Mouse (Mus musculus): ENCODE measurements at regions not wholly inside any gene's neighbourhood (a gene's known extent, or its start where the extent isn't known, plus 50 kb on each side); places are given as distances from the start of the nearest gene placed in this dataset.

- Histone ChIP-seq H3K27me3 (replicated peaks) (no peaks in the 10 kb centered on the region), H3K4me1 (no peaks in the 10 kb centered on the region), H3K27ac (no peak overlapping the region), H3K9me3 (no peaks in the 10 kb centered on the region), H3K9ac (no peak overlapping the region), H3K36me3 (no peaks in the 10 kb centered on the region), H3K4me2 (no peak overlapping the region), H3K4me3 (replicated peaks) (no peak overlapping the region)
- no peak for ATAC-seq (ENCODE audit: insufficient read depth, low FRiP score, low read depth)
- WGBS: 86% methylated on average over 5 of the region's 5 CpGs
Observed at GRCm38 (mm10) chr13:110542303-110543065, 147.6 kb downstream of the Plk2 start.

DNA sequence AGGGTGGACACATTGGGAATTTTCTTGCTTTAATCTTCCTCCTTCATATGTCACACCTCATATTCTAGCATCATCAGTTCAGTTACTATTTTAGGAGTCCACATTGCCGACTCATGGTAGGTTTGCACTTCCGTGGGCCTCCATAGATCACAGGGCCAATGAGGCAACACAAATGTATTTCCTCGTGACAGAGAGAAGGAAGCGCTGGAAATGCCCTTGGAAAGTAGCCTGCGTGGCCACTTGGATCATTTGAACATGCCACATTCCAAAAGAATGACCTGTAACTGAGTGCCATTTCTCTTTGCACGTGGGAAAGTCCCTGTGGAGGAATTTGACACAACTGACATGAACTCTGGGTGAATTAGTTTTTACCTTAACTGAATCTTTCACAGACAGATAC lies 150.6 kb downstream of the Plk2 start:
- no peak for ATAC-seq (ENCODE audit: insufficient read depth, low FRiP score, low read depth)
- Histone ChIP-seq H3K27me3 (replicated peaks) (no peaks in the 10 kb centered on the region), H3K4me1 (no peaks in the 10 kb centered on the region), H3K36me3 (no peaks in the 10 kb centered on the region), H3K9ac (no peak overlapping the region), H3K27ac (no peak overlapping the region), H3K4me2 (no peak overlapping the region), H3K9me3 (no peaks in the 10 kb centered on the region), H3K4me3 (replicated peaks) (no peak overlapping the region)
- 60% methylated on average over 6 of the region's 6 CpGs for WGBS

DNA sequence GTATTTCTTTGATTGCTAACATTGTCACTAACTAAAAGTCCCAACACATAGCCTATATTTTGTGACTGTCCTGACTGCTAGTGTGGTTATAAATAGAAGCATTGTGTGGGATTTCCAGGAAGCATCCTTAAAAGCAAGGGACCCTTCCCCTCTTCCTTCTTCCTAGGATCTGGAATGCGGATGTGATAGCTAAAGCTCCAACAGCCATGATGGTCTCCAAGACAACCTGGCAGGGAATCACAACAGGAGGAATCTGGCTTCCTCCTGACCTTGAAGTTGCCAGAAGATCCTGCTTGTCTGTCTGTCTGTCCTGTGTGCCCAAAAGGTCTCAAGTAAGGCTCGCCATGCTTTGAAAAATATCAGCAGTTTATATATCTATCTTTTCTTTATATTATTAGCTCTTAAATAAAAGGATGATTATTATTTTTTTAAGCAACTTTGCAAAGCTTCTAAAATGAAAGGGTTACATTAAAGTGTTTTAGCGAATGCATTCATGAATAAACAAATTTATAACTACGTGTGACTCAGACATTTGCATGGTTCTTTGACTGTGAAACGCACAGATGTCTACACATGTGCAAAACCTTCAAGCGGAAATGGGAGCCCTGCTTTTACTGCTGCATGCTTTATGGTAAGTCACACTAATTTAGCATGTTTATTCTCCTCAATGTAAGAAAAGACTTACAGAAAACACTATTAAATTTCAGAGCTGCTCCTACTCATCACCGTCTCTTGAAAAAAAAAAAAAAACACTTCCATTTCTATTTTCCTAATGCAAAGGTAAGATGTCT lies 160.9 kb downstream of the Plk2 start:
- Histone ChIP-seq H3K4me1 (no peaks in the 10 kb centered on the region), H3K9me3 (no peaks in the 10 kb centered on the region), H3K4me2 (no peak overlapping the region), H3K27me3 (replicated peaks) (no peaks in the 10 kb centered on the region), H3K9ac (no peak overlapping the region), H3K4me3 (replicated peaks) (no peak overlapping the region), H3K36me3 (no peaks in the 10 kb centered on the region), H3K27ac (no peak overlapping the region)
- WGBS: 79% methylated on average over 7 of the region's 7 CpGs
- no peak for ATAC-seq (ENCODE audit: insufficient read depth, low FRiP score, low read depth)

DNA sequence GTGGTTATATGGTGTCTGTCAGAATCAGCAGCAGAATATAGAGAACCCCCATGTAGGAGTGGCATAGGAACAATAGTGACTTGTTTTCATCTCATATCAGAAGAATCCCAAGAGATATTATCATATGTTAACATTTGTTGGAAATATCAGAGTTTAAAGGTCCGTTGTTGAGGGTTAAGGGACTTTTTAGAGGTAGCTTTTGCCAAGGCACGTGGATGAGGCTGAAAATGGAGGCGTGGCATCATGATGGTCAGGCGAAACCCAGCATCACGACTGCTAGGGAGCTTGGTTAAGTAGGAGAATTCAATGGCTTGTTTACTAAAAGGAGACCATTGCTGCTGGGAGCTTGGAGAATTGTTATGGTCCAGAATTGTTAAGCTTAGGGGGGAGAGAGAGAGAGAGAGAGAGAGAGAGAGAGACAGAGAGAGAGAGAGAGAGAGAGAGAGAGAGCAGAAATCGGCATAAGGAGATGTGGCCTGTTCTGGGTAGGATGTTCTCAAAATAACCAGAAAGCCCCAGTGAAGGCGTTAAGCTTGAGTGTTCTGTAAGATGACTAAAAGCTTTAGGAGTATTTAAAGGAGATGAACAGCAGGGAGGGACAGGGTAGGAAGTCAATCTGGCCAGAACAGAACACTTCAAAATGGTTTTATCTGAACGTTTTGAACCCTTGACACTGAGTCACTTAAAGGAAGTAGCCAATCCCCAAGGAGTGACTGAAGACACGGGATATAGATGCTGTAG lies 161.7 kb downstream of the Plk2 start:
- Histone ChIP-seq H3K9ac (no peak overlapping the region), H3K27ac (peak overlapping the region; percentile 7; the same call in 1 of the 2 replicates), H3K4me1 (no peaks in the 10 kb centered on the region), H3K36me3 (no peaks in the 10 kb centered on the region), H3K4me3 (replicated peaks) (no peak overlapping the region), H3K27me3 (replicated peaks) (no peaks in the 10 kb centered on the region), H3K4me2 (no peak overlapping the region), H3K9me3 (no peaks in the 10 kb centered on the region)
- ATAC-seq (ENCODE audit: insufficient read depth, low FRiP score, low read depth): no peak
- 66% methylated on average over 9 of the region's 9 CpGs for WGBS

DNA sequence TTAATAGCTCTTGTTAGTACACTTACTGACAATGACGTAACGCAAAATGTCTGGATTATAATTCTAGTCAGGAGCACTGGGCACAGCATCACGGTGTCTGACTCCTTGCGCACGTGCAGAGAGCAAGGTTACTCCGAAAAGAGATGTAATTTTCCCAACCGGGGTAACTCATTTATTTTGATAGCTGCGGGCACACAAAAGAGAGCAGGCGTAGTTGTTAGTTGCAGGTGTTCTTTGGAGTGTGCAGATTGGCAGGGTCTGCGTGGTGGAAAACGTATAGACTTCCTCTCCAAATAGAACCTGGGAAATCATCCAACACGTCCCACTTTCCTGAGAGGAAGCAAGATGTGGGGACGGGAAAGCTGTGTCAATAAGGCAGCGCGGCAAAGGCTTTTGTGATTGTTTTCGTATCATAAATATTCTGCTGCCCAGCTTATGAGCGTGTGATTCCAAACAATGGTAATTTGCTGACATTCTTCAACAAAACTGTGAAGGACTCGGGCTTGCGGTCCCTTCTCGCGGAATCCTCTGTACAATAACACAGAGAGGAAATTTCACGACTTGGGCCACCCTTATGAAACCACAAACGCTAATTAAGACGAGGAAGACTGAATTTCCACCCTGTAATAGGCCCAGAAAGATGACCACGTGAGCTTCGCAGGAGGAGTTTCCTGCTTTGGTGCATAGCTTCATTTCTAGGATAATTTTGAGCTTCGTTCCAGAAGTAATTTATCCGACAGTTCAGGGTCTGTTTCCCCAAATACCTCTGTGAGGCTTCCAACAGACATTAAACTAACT lies 163.3 kb downstream of the Plk2 start:
- H3K27me3 ChIP-seq (replicated peaks): no peaks in the 10 kb centered on the region
- no peak overlapping the region for H3K4me3 ChIP-seq (replicated peaks)
- H3K36me3 ChIP-seq: no peaks in the 10 kb centered on the region
- H3K4me1 ChIP-seq: no peaks in the 10 kb centered on the region
- WGBS: 56% methylated on average over 28 of the region's 28 CpGs
- ATAC-seq (ENCODE audit: insufficient read depth, low FRiP score, low read depth): peak; percentile 47; the same call in 1 of the 2 replicates
- peak overlapping the region; percentile 15; the same call in 1 of the 2 replicates for H3K4me2 ChIP-seq
- H3K27ac ChIP-seq: peak overlapping the region; percentile 41; the same call in 1 of the 2 replicates
- no peak overlapping the region for H3K9ac ChIP-seq
- no peaks in the 10 kb centered on the region for H3K9me3 ChIP-seq

- Histone ChIP-seq H3K4me1 (peaks cover 5% of the 10 kb centered on the region; the same call in 1 of the 2 replicates), H3K9me3 (no peaks in the 10 kb centered on the region), H3K4me2 (no peak overlapping the region), H3K27me3 (replicated peaks) (no peaks in the 10 kb centered on the region), H3K4me3 (replicated peaks) (no peak overlapping the region), H3K27ac (no peak overlapping the region), H3K9ac (no peak overlapping the region), H3K36me3 (no peaks in the 10 kb centered on the region)
- ATAC-seq (ENCODE audit: insufficient read depth, low FRiP score, low read depth): no peak
- WGBS: 72% methylated on average over 13 of the region's 13 CpGs
Observed at GRCm38 (mm10) chr13:110560566-110560965, 165.7 kb downstream of the Plk2 start.

DNA sequence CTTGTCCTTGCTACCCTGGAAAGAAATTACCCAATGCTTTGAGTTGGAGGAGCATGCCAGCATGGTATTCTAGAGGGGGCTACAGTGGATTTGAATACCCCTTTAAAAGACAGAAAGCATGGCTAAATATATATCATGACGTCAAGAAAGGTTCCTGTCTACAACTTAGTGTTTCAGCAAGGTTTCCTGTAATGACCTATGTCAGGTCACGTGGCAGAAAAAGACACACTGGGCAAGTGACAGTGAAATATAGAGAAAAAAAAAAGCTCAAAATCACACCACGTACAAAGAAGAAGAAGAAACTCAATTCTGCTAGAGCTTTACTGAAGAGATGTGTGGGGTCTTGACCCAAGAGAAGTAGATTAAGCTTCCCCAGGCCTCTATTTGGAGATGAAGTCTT lies 167.7 kb downstream of the Plk2 start:
- H3K36me3 ChIP-seq: no peaks in the 10 kb centered on the region
- no peak overlapping the region for H3K4me2 ChIP-seq
- H3K27me3 ChIP-seq (replicated peaks): no peaks in the 10 kb centered on the region
- H3K27ac ChIP-seq: peak overlapping the region; percentile 63
- peaks cover 5% of the 10 kb centered on the region; the same call in 1 of the 2 replicates for H3K4me1 ChIP-seq
- ATAC-seq (ENCODE audit: insufficient read depth, low FRiP score, low read depth): no peak
- 39% methylated on average over 3 of the region's 3 CpGs for WGBS
- no peak overlapping the region for H3K9ac ChIP-seq
- H3K9me3 ChIP-seq: no peaks in the 10 kb centered on the region
- H3K4me3 ChIP-seq (replicated peaks): no peak overlapping the region

DNA sequence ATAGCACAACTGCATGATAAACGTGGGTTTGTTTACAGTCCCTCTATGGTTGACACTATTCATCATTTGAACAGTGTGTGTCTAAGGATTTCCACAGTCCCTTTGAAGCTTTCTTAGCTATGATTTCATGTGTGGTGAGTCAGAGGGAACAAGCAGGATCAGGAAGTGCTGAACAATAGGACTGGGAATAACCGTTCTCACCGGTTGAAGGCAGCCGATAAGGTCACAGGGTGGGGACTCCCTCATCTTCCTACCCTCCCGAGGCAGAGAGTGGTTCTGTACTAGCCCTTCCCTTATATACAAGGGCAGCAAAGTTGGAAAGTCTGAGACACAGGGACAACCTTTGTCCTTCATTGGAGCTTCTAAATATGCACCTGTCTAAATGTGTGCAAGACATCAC lies 168.1 kb downstream of the Plk2 start:
- no peaks in the 10 kb centered on the region for H3K36me3 ChIP-seq
- no peak overlapping the region for H3K9ac ChIP-seq
- peaks cover 5% of the 10 kb centered on the region; the same call in 1 of the 2 replicates for H3K4me1 ChIP-seq
- no peaks in the 10 kb centered on the region for H3K9me3 ChIP-seq
- H3K4me3 ChIP-seq (replicated peaks): no peak overlapping the region
- H3K27ac ChIP-seq: peak overlapping the region; percentile 63; the same call in 1 of the 2 replicates
- ATAC-seq (ENCODE audit: insufficient read depth, low FRiP score, low read depth): peak; percentile 84
- no peak overlapping the region for H3K4me2 ChIP-seq
- 20% methylated on average over 5 of the region's 5 CpGs for WGBS
- no peaks in the 10 kb centered on the region for H3K27me3 ChIP-seq (replicated peaks)

- Histone ChIP-seq H3K4me2 (peak overlapping the region; percentile 25; the same call in 1 of the 2 replicates), H3K27me3 (replicated peaks) (no peaks in the 10 kb centered on the region), H3K4me1 (peaks cover 5% of the 10 kb centered on the region; the same call in 1 of the 2 replicates), H3K27ac (no peak overlapping the region), H3K9ac (no peak overlapping the region), H3K36me3 (no peaks in the 10 kb centered on the region), H3K9me3 (no peaks in the 10 kb centered on the region), H3K4me3 (replicated peaks) (no peak overlapping the region)
- 23% methylated on average over 9 of the region's 9 CpGs for WGBS
- no peak for ATAC-seq (ENCODE audit: insufficient read depth, low FRiP score, low read depth)
Observed at GRCm38 (mm10) chr13:110563967-110564366, 169.1 kb downstream of the Plk2 start.

DNA sequence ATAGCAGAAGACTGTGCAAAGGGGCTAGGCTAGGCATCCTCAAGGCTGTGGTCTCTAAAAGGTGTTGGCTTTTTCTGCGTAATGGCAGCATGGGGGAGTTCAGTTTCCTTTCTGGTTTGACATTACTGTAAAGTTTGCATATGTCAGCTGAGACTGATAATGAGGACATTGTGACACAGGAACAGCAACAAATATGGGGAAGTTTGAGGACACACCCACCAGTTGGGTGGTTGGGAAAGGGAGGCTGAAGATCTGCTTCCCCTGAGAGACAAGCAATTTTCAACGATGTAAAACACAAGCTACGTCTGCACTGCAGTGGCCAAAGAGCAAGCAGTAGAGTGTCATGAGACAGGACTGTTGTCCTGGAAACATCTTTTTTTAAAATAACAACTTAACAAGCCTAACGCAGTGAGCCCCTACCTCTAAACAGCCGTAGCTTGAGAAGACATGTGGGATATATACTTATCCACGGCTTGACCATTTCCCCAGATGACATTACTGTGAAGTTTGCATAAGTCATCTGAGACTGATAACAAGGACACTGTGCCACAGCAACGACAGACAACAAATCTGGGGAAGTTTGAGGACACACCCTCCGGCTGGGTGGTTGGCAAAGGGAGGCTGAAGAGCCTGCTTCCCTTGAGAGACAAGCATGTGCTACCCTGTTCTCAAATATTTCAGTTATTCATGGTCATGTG lies 173.8 kb downstream of the Plk2 start:
- no peak overlapping the region for H3K27ac ChIP-seq
- H3K4me2 ChIP-seq: no peak overlapping the region
- H3K9me3 ChIP-seq: no peaks in the 10 kb centered on the region
- WGBS: 67% methylated on average over 8 of the region's 8 CpGs
- H3K9ac ChIP-seq: no peak overlapping the region
- H3K27me3 ChIP-seq (replicated peaks): no peaks in the 10 kb centered on the region
- H3K36me3 ChIP-seq: no peaks in the 10 kb centered on the region
- no peak overlapping the region for H3K4me3 ChIP-seq (replicated peaks)
- H3K4me1 ChIP-seq: peaks cover 5% of the 10 kb centered on the region; the same call in 1 of the 2 replicates
- ATAC-seq (ENCODE audit: insufficient read depth, low FRiP score, low read depth): no peak

DNA sequence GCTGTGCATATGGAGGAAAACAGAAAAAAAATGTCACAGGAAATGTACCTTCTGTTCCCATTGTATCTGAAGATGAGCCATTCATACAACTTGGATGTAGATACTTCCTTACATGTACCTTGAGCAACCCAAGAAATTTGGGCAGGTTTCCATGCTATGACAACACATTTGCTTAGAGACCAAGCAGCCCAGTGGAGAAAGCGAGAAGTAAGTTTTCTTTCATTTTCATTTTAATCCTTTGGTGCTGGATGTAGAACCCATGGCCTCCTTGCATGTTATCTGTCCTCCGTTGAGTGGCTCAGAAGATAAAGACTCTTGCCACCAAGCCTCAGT lies 174.3 kb downstream of the Plk2 start:
- 84% methylated on average over 2 of the region's 2 CpGs for WGBS
- Histone ChIP-seq H3K27me3 (replicated peaks) (no peaks in the 10 kb centered on the region), H3K4me1 (peaks cover 1% of the 10 kb centered on the region; the same call in 1 of the 2 replicates), H3K9me3 (no peaks in the 10 kb centered on the region), H3K4me3 (replicated peaks) (no peak overlapping the region), H3K36me3 (no peaks in the 10 kb centered on the region), H3K9ac (no peak overlapping the region), H3K4me2 (no peak overlapping the region), H3K27ac (no peak overlapping the region)
- ATAC-seq (ENCODE audit: insufficient read depth, low FRiP score, low read depth): no peak
